Mouse (Mus musculus): ENCODE measurements around the gene Tspan1. TPM values are rescaled to one million over a fixed set of nuclear protein-coding genes. Genes with fewer than 3 reads are reported as not detected.

The Tspan1 gene
- polyA plus RNA-seq, 1 experiment from 2014 or later, result 0.27 TPM

Other genes starting within 250 kb of the Tspan1 start
- gene Dmbx1, start 227.7 kb downstream of the Tspan1 start, polyA plus RNA-seq (2015; fragmentation: Nextera tagmentation; extraction: Ambion mirVana), result 1.2 and 2.1 TPM in 2 replicates
- 18.9 and 22.8 TPM in 2 replicates for gene Faah, start 149.7 kb downstream of the Tspan1 start, polyA plus RNA-seq (2015; fragmentation: Nextera tagmentation; extraction: Ambion mirVana)
- gene Nsun4, start 113.7 kb downstream of the Tspan1 start, polyA plus RNA-seq (2015; fragmentation: Nextera tagmentation; extraction: Ambion mirVana), result 13.1 and 13.5 TPM in 2 replicates
- gene Uqcrh, start 92.5 kb downstream of the Tspan1 start, polyA plus RNA-seq (2015; fragmentation: Nextera tagmentation; extraction: Ambion mirVana), result 499 and 535 TPM in 2 replicates
- 70.9 and 73.3 TPM in 2 replicates for gene Lrrc41, start 92.3 kb downstream of the Tspan1 start, polyA plus RNA-seq (2015; fragmentation: Nextera tagmentation; extraction: Ambion mirVana)
- 5.6 and 11.5 TPM in 2 replicates for gene Rad54l, start 43.9 kb downstream of the Tspan1 start, polyA plus RNA-seq (2015; fragmentation: Nextera tagmentation; extraction: Ambion mirVana)
- gene Pomgnt1, start 43.8 kb downstream of the Tspan1 start, polyA plus RNA-seq (2015; fragmentation: Nextera tagmentation; extraction: Ambion mirVana), result 66.9 and 67.2 TPM in 2 replicates
- gene Lurap1, start 16.3 kb downstream of the Tspan1 start, polyA plus RNA-seq (2015; fragmentation: Nextera tagmentation; extraction: Ambion mirVana), result 2.6 and 2.7 TPM in 2 replicates
- not detected in 2 replicates for gene 1700042G07Rik, start 5.8 kb upstream of the Tspan1 start, polyA plus RNA-seq (2015; fragmentation: Nextera tagmentation; extraction: Ambion mirVana)
- gene Gm49337, start 5.8 kb upstream of the Tspan1 start, polyA plus RNA-seq (2015; fragmentation: Nextera tagmentation; extraction: Ambion mirVana), result not detected in 2 replicates
- gene Pik3r3, start 54.0 kb upstream of the Tspan1 start, polyA plus RNA-seq (2015; fragmentation: Nextera tagmentation; extraction: Ambion mirVana), result 43.1 and 52.6 TPM in 2 replicates

Measured in neural tube, embryonic 15.5 days (tissue).